19 mouse cellular contexts compared by ENCODE assay signal in genomic region chr9:116855744-116856143, GRCm38 (mm10).
A peak's percentile ranks its signal among the peaks of the same experiment; 100 is the strongest.
DNase-seq lines count a peak whose midpoint lies in the region; ATAC-seq and TF ChIP-seq lines count a peak whose summit lies in the region.
"Had no signal": no experiment of that assay in that cellular context is flagged by ENCODE, and none has a peak within 500 bp of the region (broad histone marks: within the 10 kb centered on the region; RNA-seq: fewer than 3 reads in every experiment).

No protein-coding gene starts in this region.

- no peak overlapping the region for H3K4me3 ChIP-seq in heart, embryonic 12.5 days
- H3K4me3 ChIP-seq in midbrain, embryonic 11.5 days (ENCODE audit: low read depth, low read length) = no peak overlapping the region
- no peak overlapping the region for H3K4me3 ChIP-seq in midbrain, embryonic 16.5 days (ENCODE audit: low read depth, low read length)
- H3K4me3 ChIP-seq in heart, postnatal 0 days (ENCODE audit: low read depth, low read length) = no peak overlapping the region
- H3K4me3 ChIP-seq: kidney, embryonic 15.5 days; midbrain, embryonic 12.5 days had no signal

- H3K9me3 ChIP-seq in heart, embryonic 12.5 days (replicated peaks) = no peaks in the 10 kb centered on the region; the same call in 1 of the 2 replicates
- no peaks in the 10 kb centered on the region for H3K9me3 ChIP-seq in midbrain, embryonic 11.5 days (ENCODE audit: control insufficient read depth, low read length)
- H3K9me3 ChIP-seq in midbrain, embryonic 16.5 days (replicated peaks; ENCODE audit: control insufficient read depth, low read length, poor library complexity, severe bottlenecking) = no peaks in the 10 kb centered on the region
- no peaks in the 10 kb centered on the region for H3K9me3 ChIP-seq in heart, postnatal 0 days (replicated peaks; ENCODE audit: control insufficient read depth, low read length)
- H3K9me3 ChIP-seq: kidney, embryonic 15.5 days; midbrain, embryonic 12.5 days had no signal

- H3K4me2 ChIP-seq in heart, embryonic 12.5 days = no peak overlapping the region
- H3K4me2 ChIP-seq in midbrain, embryonic 11.5 days = no peak overlapping the region
- H3K4me2 ChIP-seq in midbrain, embryonic 16.5 days (ENCODE audit: low read length) = no peak overlapping the region
- H3K4me2 ChIP-seq in heart, postnatal 0 days (ENCODE audit: low read depth, low read length) = no peak overlapping the region
- H3K4me2 ChIP-seq: kidney, embryonic 15.5 days; midbrain, embryonic 12.5 days had no signal

- TF ChIP-seq EP300 in heart, postnatal 0 days (IDR thresholded peaks at IDR 0.05; ENCODE audit: low read depth) = no peak

- H3K27me3 ChIP-seq in heart, embryonic 12.5 days (replicated peaks) = no peaks in the 10 kb centered on the region
- no peaks in the 10 kb centered on the region for H3K27me3 ChIP-seq in midbrain, embryonic 11.5 days (ENCODE audit: control insufficient read depth, insufficient read depth, low read length)
- H3K27me3 ChIP-seq in midbrain, embryonic 16.5 days (ENCODE audit: control insufficient read depth, insufficient read depth, low read depth, low read length) = no peaks in the 10 kb centered on the region
- H3K27me3 ChIP-seq in heart, postnatal 0 days (ENCODE audit: control insufficient read depth, insufficient read depth, low read length) = no peaks in the 10 kb centered on the region
- H3K27me3 ChIP-seq: kidney, embryonic 15.5 days; midbrain, embryonic 12.5 days had no signal

- peak; percentile 17 for DNase-seq in heart, adult 8-10 months (ENCODE audit: low spot score)
- peak; percentile 41 for DNase-seq in midbrain, embryonic 11.5 days (ENCODE audit: low spot score, missing footprints)
- DNase-seq in heart, postnatal 0 days (ENCODE audit: low spot score) = peak; percentile 66
- DNase-seq in spleen, adult 18-20 months = no peak
- DNase-seq in right cerebral cortex, postnatal 4 days = no peak
- DNase-seq: adrenal gland, postnatal 10 days; B cell, adult 2 months; cerebellum, adult 11-12 months; gastrocnemius, postnatal 10 days; liver; liver, postnatal 0 days; lung, postnatal 36 days; right cerebral cortex, postnatal 14 days; thymus, postnatal 36 days had no signal

- WGBS in heart, embryonic 12.5 days = 49% methylated on average over 3 of the region's 3 CpGs
- WGBS in midbrain, embryonic 11.5 days = 58% methylated on average over 3 of the region's 3 CpGs
- WGBS in midbrain, embryonic 16.5 days = 44% methylated on average over 3 of the region's 3 CpGs
- WGBS in heart, postnatal 0 days = 42% methylated on average over 3 of the region's 3 CpGs

- no peak for TF ChIP-seq CTCF in heart, postnatal 0 days (IDR thresholded peaks at IDR 0.05; ENCODE audit: low read depth)

- peaks cover 11% of the 10 kb centered on the region for H3K4me1 ChIP-seq in heart, embryonic 12.5 days (replicated peaks)
- peaks cover 4% of the 10 kb centered on the region; the same call in 1 of the 2 replicates for H3K4me1 ChIP-seq in midbrain, embryonic 11.5 days (ENCODE audit: control insufficient read depth, insufficient read depth, low read length)
- H3K4me1 ChIP-seq in midbrain, embryonic 16.5 days (ENCODE audit: control insufficient read depth, insufficient read depth, low read length) = no peaks in the 10 kb centered on the region
- H3K4me1 ChIP-seq in heart, postnatal 0 days (ENCODE audit: control insufficient read depth, insufficient read depth) = no peaks in the 10 kb centered on the region
- H3K4me1 ChIP-seq: midbrain, embryonic 12.5 days had no signal

- no peak overlapping the region for H3K9ac ChIP-seq in heart, embryonic 12.5 days
- H3K9ac ChIP-seq in midbrain, embryonic 11.5 days (ENCODE audit: low read length) = no peak overlapping the region
- H3K9ac ChIP-seq in midbrain, embryonic 16.5 days (ENCODE audit: low read depth, low read length) = no peak overlapping the region
- no peak overlapping the region for H3K9ac ChIP-seq in heart, postnatal 0 days (replicated peaks; ENCODE audit: low read depth, low read length)
- H3K9ac ChIP-seq: kidney, embryonic 15.5 days; liver, postnatal 0 days; midbrain, embryonic 12.5 days had no signal

- ATAC-seq in heart, embryonic 12.5 days (ENCODE audit: insufficient number of reproducible peaks, low FRiP score) = no peak
- no peak for ATAC-seq in midbrain, embryonic 11.5 days (ENCODE audit: low FRiP score)
- no peak for ATAC-seq in midbrain, embryonic 16.5 days
- ATAC-seq in heart, postnatal 0 days (ENCODE audit: insufficient read depth, low read depth) = peak; percentile 92
- ATAC-seq: intestine, embryonic 16.5 days; liver, postnatal 0 days had no signal

- H3K27ac ChIP-seq in heart, embryonic 12.5 days (ENCODE audit: poor library complexity, severe bottlenecking) = no peak overlapping the region
- H3K27ac ChIP-seq in midbrain, embryonic 11.5 days (ENCODE audit: low read depth, low read length) = no peak overlapping the region
- H3K27ac ChIP-seq in midbrain, embryonic 16.5 days (ENCODE audit: low read length) = no peak overlapping the region
- no peak overlapping the region for H3K27ac ChIP-seq in heart, postnatal 0 days (ENCODE audit: low read depth)
- H3K27ac ChIP-seq: kidney, embryonic 15.5 days; midbrain, embryonic 12.5 days had no signal

- H3K36me3 ChIP-seq in heart, embryonic 12.5 days = 0 out of 2 replicates have a peak, but pooled peaks cover 2% of the 10 kb centered on the region
- no peaks in the 10 kb centered on the region for H3K36me3 ChIP-seq in midbrain, embryonic 11.5 days (ENCODE audit: control insufficient read depth, insufficient read depth, low read length)
- no peaks in the 10 kb centered on the region for H3K36me3 ChIP-seq in midbrain, embryonic 16.5 days (ENCODE audit: control insufficient read depth, insufficient read depth, low read length)
- H3K36me3 ChIP-seq in heart, postnatal 0 days (replicated peaks; ENCODE audit: control insufficient read depth, insufficient read depth, low read length) = no peaks in the 10 kb centered on the region
- H3K36me3 ChIP-seq: kidney, embryonic 15.5 days; midbrain, embryonic 12.5 days had no signal

Comparison
In these comparisons a context has a peak if more than half of its experiments do, and no peak if none do; other contexts are left out.
1. DNase-seq: peak in heart, adult 8-10 months (single experiment), midbrain, embryonic 11.5 days (single experiment) and heart, postnatal 0 days (single experiment); none in spleen, adult 18-20 months (0 of 2) and right cerebral cortex, postnatal 4 days (single experiment).